ENCODE assay signal across 8 mouse cellular contexts in genomic region chr4:110397618-110398045, GRCm38 (mm10). TPM values are rescaled to one million over a fixed set of nuclear protein-coding genes. Genes with fewer than 3 reads are reported as not detected.
DNase-seq lines count a peak whose midpoint lies in the region; ATAC-seq and TF ChIP-seq lines count a peak whose summit lies in the region.

Gene Agbl4, plus strand, starts transcription at chr4:110397661.

- H3K36me3 ChIP-seq in ES-E14 (ENCODE audit: control insufficient read depth, insufficient read depth, low read length, poor library complexity, severe bottlenecking): no peaks in the 10 kb centered on the region
- no peaks in the 10 kb centered on the region for H3K36me3 ChIP-seq in forebrain, embryonic 12.5 days (replicated peaks)
- H3K36me3 ChIP-seq in liver, embryonic 13.5 days: no peaks in the 10 kb centered on the region
- H3K36me3 ChIP-seq in neural tube, embryonic 13.5 days: no peaks in the 10 kb centered on the region

- H3K4me3 ChIP-seq in ES-E14 (ENCODE audit: insufficient read depth in 1 of 2, low read depth in 1 of 2, low read length in 2 of 2, poor library complexity in 1 of 2, severe bottlenecking in 1 of 2): peak within 1 kb of the TSS; percentile 55 to 71
- H3K4me3 ChIP-seq in forebrain, embryonic 12.5 days (replicated peaks): peak within 1 kb of the TSS; percentile 57
- peak within 1 kb of the TSS; percentile 51 for H3K4me3 ChIP-seq in liver, embryonic 13.5 days (replicated peaks)
- peak within 1 kb of the TSS; percentile 63 for H3K4me3 ChIP-seq in neural tube, embryonic 13.5 days

- H3K4me1 ChIP-seq in ES-E14 (ENCODE audit: control insufficient read depth in 2 of 2, insufficient read depth in 2 of 2, low read length in 2 of 2, poor library complexity in 1 of 2): no peaks in the 10 kb centered on the region
- peaks cover 17% of the 10 kb centered on the region for H3K4me1 ChIP-seq in forebrain, embryonic 12.5 days
- no peaks in the 10 kb centered on the region for H3K4me1 ChIP-seq in liver, embryonic 13.5 days (replicated peaks)
- peaks cover 12% of the 10 kb centered on the region; the same call in 1 of the 2 replicates for H3K4me1 ChIP-seq in neural tube, embryonic 13.5 days (replicated peaks)

- no peaks in the 10 kb centered on the region for H3K27me3 ChIP-seq in forebrain, embryonic 12.5 days
- H3K27me3 ChIP-seq in liver, embryonic 13.5 days: no peaks in the 10 kb centered on the region
- no peaks in the 10 kb centered on the region for H3K27me3 ChIP-seq in neural tube, embryonic 13.5 days

- peak; percentile 71 for DNase-seq in ES-E14 (ENCODE audit: low read depth, low spot score)
- peak; percentile 25 for DNase-seq in c-Kit-positive CD71-negative TER-119-negative erythroid progenitor cells, embryonic 14.5 days (ENCODE audit: low read depth)
- DNase-seq in heart, postnatal 36 days: peak; percentile 11
- peak; percentile 70 for DNase-seq in layer of hippocampus, adult 11-12 months (ENCODE audit: low spot score)
- peak; percentile 11 for DNase-seq in liver, embryonic 13.5 days
- DNase-seq in thymus, postnatal 4 days: peak; percentile 77

- intact Hi-C loops in heart, postnatal 36 days (cut with DNase I): no loop called here

- H3K4me2 ChIP-seq in forebrain, embryonic 12.5 days: peak within 1 kb of the TSS; percentile 72
- H3K4me2 ChIP-seq in liver, embryonic 13.5 days: peak within 1 kb of the TSS; percentile 62
- peak within 1 kb of the TSS; percentile 60 for H3K4me2 ChIP-seq in neural tube, embryonic 13.5 days

- H3K9me3 ChIP-seq in ES-E14 (ENCODE audit: control insufficient read depth, insufficient read depth, low read depth, low read length): no peaks in the 10 kb centered on the region
- no peaks in the 10 kb centered on the region for H3K9me3 ChIP-seq in forebrain, embryonic 12.5 days
- H3K9me3 ChIP-seq in liver, embryonic 13.5 days (replicated peaks): no peaks in the 10 kb centered on the region
- H3K9me3 ChIP-seq in neural tube, embryonic 13.5 days: no peaks in the 10 kb centered on the region

- WGBS in forebrain, embryonic 12.5 days: under 1% methylated on average over 27 of the region's 27 CpGs
- 1% methylated on average over 27 of the region's 27 CpGs for WGBS in liver, embryonic 13.5 days (ENCODE audit: insufficient replicate concordance)
- WGBS in neural tube, embryonic 13.5 days: under 1% methylated on average over 27 of the region's 27 CpGs

- H3K9ac ChIP-seq in ES-E14 (ENCODE audit: insufficient read depth, low read depth, low read length, poor library complexity, severe bottlenecking): peak within 1 kb of the TSS; percentile 44
- H3K9ac ChIP-seq in forebrain, embryonic 12.5 days: peak within 1 kb of the TSS; percentile 63
- H3K9ac ChIP-seq in liver, embryonic 13.5 days: no peak within 1 kb of the TSS
- H3K9ac ChIP-seq in neural tube, embryonic 13.5 days: peak within 1 kb of the TSS; percentile 70

- ATAC-seq in forebrain, embryonic 12.5 days (ENCODE audit: low FRiP score): peak; percentile 99
- peak; percentile 80 for ATAC-seq in liver, embryonic 13.5 days (ENCODE audit: low read depth)
- ATAC-seq in neural tube, embryonic 13.5 days (ENCODE audit: low read depth): peak; percentile 98

- H3K27ac ChIP-seq in ES-E14 (ENCODE audit: insufficient read depth, low read depth, low read length, poor library complexity, severe bottlenecking): no peak within 1 kb of the TSS
- H3K27ac ChIP-seq in forebrain, embryonic 12.5 days: peak within 1 kb of the TSS; percentile 42; the same call in 1 of the 2 replicates
- H3K27ac ChIP-seq in liver, embryonic 13.5 days: no peak within 1 kb of the TSS
- no peak within 1 kb of the TSS for H3K27ac ChIP-seq in neural tube, embryonic 13.5 days (replicated peaks)

- in situ Hi-C loops in ES-E14 (cut with MboI; ENCODE audit: low sequenced_read_pairs in 2 of 2, unreplicated experiment in 2 of 2): no loop called here

TF ChIP-seq in ES-E14, 5 proteins besides CTCF, POLR2A, EP300 and RAD21:
- no peak for TF ChIP-seq ZC3H11A (IDR thresholded peaks at IDR 0.05; ENCODE audit: borderline replicate concordance, low read depth, low read length)
- TF ChIP-seq ZNF384 (IDR thresholded peaks at IDR 0.05; ENCODE audit: low read depth, low read length): no peak
- TF ChIP-seq MAFK (IDR thresholded peaks at IDR 0.05; ENCODE audit: insufficient read depth, low read depth, low read length): no peak
- no peak for TF ChIP-seq HCFC1 (IDR thresholded peaks at IDR 0.05; ENCODE audit: borderline replicate concordance, insufficient read depth, low read length)
- TF ChIP-seq CHD2 (IDR thresholded peaks at IDR 0.05; ENCODE audit: low read depth, low read length): no peak
TF ChIP-seq in ES-E14: peak in this region for 0.

RNA-seq across cellular contexts. Expression of gene Agbl4, which starts in this region (rescaled TPM):
- not detected in 2 replicates for total RNA-seq in ES-E14 (2012; rRNA removed)
- 1.3 and 1.9 TPM in 2 replicates for polyA plus RNA-seq in forebrain, embryonic 12.5 days (2016; fragmentation: Nextera tagmentation; extraction: Ambion mirVana)
- under 1 TPM; 0.16 to 0.83 TPM for total RNA-seq in heart, postnatal 36 days (2021)
- not detected in 2 replicates for polyA plus RNA-seq in liver, embryonic 13.5 days (2015; fragmentation: Nextera tagmentation; extraction: Ambion mirVana)
- 1.4 and 1.7 TPM in 2 replicates for polyA plus RNA-seq in neural tube, embryonic 13.5 days (2015; fragmentation: Nextera tagmentation; extraction: Ambion mirVana)

Comparison
In these comparisons a context has a peak if more than half of its experiments do, and no peak if none do; other contexts are left out.
1. Peak in DNase-seq, H3K4me3 ChIP-seq and H3K9ac ChIP-seq in ES-E14; RNA of the gene not detected or under 1 TPM.
2. Peak in DNase-seq in heart, postnatal 36 days; RNA of the gene not detected or under 1 TPM.
3. Peak in DNase-seq, ATAC-seq, H3K4me3 ChIP-seq and H3K4me2 ChIP-seq in liver, embryonic 13.5 days; RNA of the gene not detected or under 1 TPM.
4. DNase-seq: peak in every context shown above with its lines; median percentile 77 in thymus, postnatal 4 days; 71 in ES-E14; 70 in layer of hippocampus, adult 11-12 months; 25 in c-Kit-positive CD71-negative TER-119-negative erythroid progenitor cells, embryonic 14.5 days; 11 in heart, postnatal 36 days; 11 in liver, embryonic 13.5 days.